Mouse (Mus musculus) layer of hippocampus, adult 18-20 months (tissue): ENCODE measurements around the gene Rnf187. TPM values are rescaled to one million over a fixed set of nuclear protein-coding genes. Genes with fewer than 3 reads are reported as not detected.

Experiments used
- DNase-seq, 2 experiments: peaks; one replicate each; pipeline ENCODE4 v3.0.0; 2022; ENCODE audit warnings: low spot score in 2 of 2
- microRNA-seq, 2 experiments: library from miRNA; unstranded; fragments of <30 nt; microRNA quantifications; one replicate each; pipeline ENCODE4 v1.2.0; 2021
- total RNA-seq, 2 experiments: library from RNA; stranded (reverse); gene quantifications; 2 replicates each; pipeline ENCODE4 v1.2.3; 2021

The Rnf187 gene
- total RNA-seq, 2 experiments from 2014 or later, result 493 to 502 TPM

GRCm38 (mm10) chr11:58904838-58905237, 33.9 kb downstream of the Rnf187 start:
- no peak for DNase-seq

GRCm38 (mm10) chr11:58904410-58904718, 34.4 kb downstream of the Rnf187 start:
- DNase-seq, result no peak

GRCm38 (mm10) chr11:58903511-58904409, 35.0 kb downstream of the Rnf187 start, which contains the start of gene Zfp39:
TSS of gene Zfp39 (minus strand) at chr11:58904225.
- DNase-seq, result peak; percentile 92 to 97

GRCm38 (mm10) chr11:58901080-58901479, 37.6 kb downstream of the Rnf187 start:
- DNase-seq, result no peak

GRCm38 (mm10) chr11:58897485-58897884, 41.2 kb downstream of the Rnf187 start:
- no peak for DNase-seq

- no peak for DNase-seq
These were observed 44.3 kb downstream of the Rnf187 start for GRCm38 (mm10) chr11:58894456-58894855.

GRCm38 (mm10) chr11:58890511-58890910, 48.2 kb downstream of the Rnf187 start:
- DNase-seq, result no peak

- no peak for DNase-seq
These were observed 55.0 kb downstream of the Rnf187 start for GRCm38 (mm10) chr11:58883756-58884155.

Small RNAs within 50 kb of the gene (microRNA-seq; reads per million reads assigned to microRNA genes)
- gene Gm44313, result 0 reads per million in 2 experiments

Other genes with a start within 250 kb of the Rnf187 start
- gene Olfr319, start 239.8 kb downstream of the Rnf187 start, total RNA-seq, result not detected
- gene Olfr318, start 214.9 kb downstream of the Rnf187 start, total RNA-seq, result under 1 TPM in 1 of 2 experiments, not detected in 1; 0.08 TPM
- under 1 TPM in 1 of 2 experiments, not detected in 1; 0.10 TPM for gene Olfr317, start 199.7 kb downstream of the Rnf187 start, total RNA-seq
- gene Olfr316, start 186.2 kb downstream of the Rnf187 start, total RNA-seq, result 1 to 10 TPM; 1.1 to 1.4 TPM
- not detected for gene Olfr315, start 165.7 kb downstream of the Rnf187 start, total RNA-seq
- not detected for gene Olfr314, start 156.0 kb downstream of the Rnf187 start, total RNA-seq
- 1 to 10 TPM; 8.4 to 8.6 TPM for gene Fam183b, start 137.0 kb downstream of the Rnf187 start, total RNA-seq
- not detected for gene Olfr313, start 123.9 kb downstream of the Rnf187 start, total RNA-seq
- gene Olfr312, start 109.7 kb downstream of the Rnf187 start, total RNA-seq, result not detected
- gene Olfr311, start 99.7 kb downstream of the Rnf187 start, total RNA-seq, result not detected
- gene Gm12258, start 91.8 kb downstream of the Rnf187 start, total RNA-seq, result 10 to 100 TPM; 16.8 to 17.6 TPM
- 10 to 100 TPM; 12.2 to 13.2 TPM for gene 2810021J22Rik, start 71.7 kb downstream of the Rnf187 start, total RNA-seq
- gene Zfp39, start 34.7 kb downstream of the Rnf187 start, total RNA-seq, result 1 to 10 TPM; 9.5 to 9.6 TPM
- not detected for gene Btnl10, start 21.0 kb downstream of the Rnf187 start, total RNA-seq
- 10 to 100 TPM; 82.1 to 87.0 TPM for gene Hist3h2ba, start 10.0 kb upstream of the Rnf187 start, total RNA-seq
- 10 to 100 TPM; 69.9 to 70.6 TPM for gene Hist3h2a, start 15.8 kb upstream of the Rnf187 start, total RNA-seq
- 1 to 10 TPM; 4.7 to 5.7 TPM for gene Trim17, start 15.8 kb upstream of the Rnf187 start, total RNA-seq
- gene Trim11, start 39.2 kb upstream of the Rnf187 start, total RNA-seq, result 10 to 100 TPM; 29.1 to 30.4 TPM
- gene Obscn, start 197.5 kb upstream of the Rnf187 start, total RNA-seq, result 1 to 10 TPM in 1 of 2 experiments, under 1 TPM in 1; 0.91 to 1.7 TPM
- 1 to 10 TPM; 6.7 TPM for gene Iba57, start 224.8 kb upstream of the Rnf187 start, total RNA-seq
- 10 to 100 TPM; 11.9 to 13.6 TPM for gene Gjc2, start 244.3 kb upstream of the Rnf187 start, total RNA-seq